Mouse (Mus musculus): ENCODE measurements at regions not wholly inside any gene's neighbourhood (a gene's known extent, or its start where the extent isn't known, plus 50 kb on each side); places are given as distances from the start of the nearest gene placed in this dataset.
A peak's percentile ranks its signal among the peaks of the same experiment; 100 is the strongest.

- no peak for DNase-seq
Measured at GRCm38 (mm10) chr5:42270286-42271076, 202.7 kb downstream of the Gm16223 start.

GRCm38 (mm10) chr5:42272001-42272400, 204.2 kb downstream of the Gm16223 start:
- peak; percentile 25 for DNase-seq

- no peak for DNase-seq
Measured at GRCm38 (mm10) chr5:42278617-42279296, 211.0 kb downstream of the Gm16223 start.

Measured in cerebellum, adult 9-10 months (tissue).